Mouse (Mus musculus): ENCODE results near the gene Rabl3. TPM values are rescaled to one million over a fixed set of nuclear protein-coding genes. Genes with fewer than 3 reads are reported as not detected.

Gene Rabl3
- total RNA-seq, 1 experiment = 8.3 TPM

GRCm38 (mm10) chr16:37571554-37571953 is 31.9 kb downstream of the Rabl3 start:
- no peaks in the 10 kb centered on the region for H3K36me3 ChIP-seq (ENCODE audit: control insufficient read depth, insufficient read depth, low read length, poor library complexity, severe bottlenecking)
- H3K9me3 ChIP-seq (ENCODE audit: control insufficient read depth, insufficient read depth, low read depth, low read length) = no peaks in the 10 kb centered on the region
- H3K4me3 ChIP-seq (ENCODE audit: insufficient read depth in 1 of 2, low read depth in 1 of 2, low read length in 2 of 2, poor library complexity in 1 of 2, severe bottlenecking in 1 of 2) = no peak overlapping the region
- H3K4me1 ChIP-seq (ENCODE audit: control insufficient read depth in 2 of 2, insufficient read depth in 2 of 2, low read length in 2 of 2, poor library complexity in 1 of 2) = no peaks in the 10 kb centered on the region
- in situ Hi-C loops (cut with MboI; ENCODE audit: low sequenced_read_pairs in 2 of 2, unreplicated experiment in 2 of 2) = no loop called here
- DNase-seq (ENCODE audit: low read depth, low spot score) = no peak
- no peak overlapping the region for H3K9ac ChIP-seq (ENCODE audit: insufficient read depth, low read depth, low read length, poor library complexity, severe bottlenecking)
- H3K27ac ChIP-seq (ENCODE audit: insufficient read depth, low read depth, low read length, poor library complexity, severe bottlenecking) = no peak overlapping the region
- no peak for TF ChIP-seq CHD2 (IDR thresholded peaks at IDR 0.05; ENCODE audit: low read depth, low read length)
- TF ChIP-seq ZC3H11A (IDR thresholded peaks at IDR 0.05; ENCODE audit: borderline replicate concordance, low read depth, low read length) = no peak
- no peak for TF ChIP-seq HCFC1 (IDR thresholded peaks at IDR 0.05; ENCODE audit: borderline replicate concordance, insufficient read depth, low read length)
- no peak for TF ChIP-seq ZNF384 (IDR thresholded peaks at IDR 0.05; ENCODE audit: low read depth, low read length)
- no peak for TF ChIP-seq MAFK (IDR thresholded peaks at IDR 0.05; ENCODE audit: insufficient read depth, low read depth, low read length)

- no peaks in the 10 kb centered on the region for H3K4me1 ChIP-seq (ENCODE audit: control insufficient read depth in 2 of 2, insufficient read depth in 2 of 2, low read length in 2 of 2, poor library complexity in 1 of 2)
- no peaks in the 10 kb centered on the region for H3K9me3 ChIP-seq (ENCODE audit: control insufficient read depth, insufficient read depth, low read depth, low read length)
- in situ Hi-C loops (cut with MboI; ENCODE audit: low sequenced_read_pairs in 2 of 2, unreplicated experiment in 2 of 2) = no loop called here
- no peak overlapping the region for H3K9ac ChIP-seq (ENCODE audit: insufficient read depth, low read depth, low read length, poor library complexity, severe bottlenecking)
- DNase-seq (ENCODE audit: low read depth, low spot score) = no peak
- no peak for TF ChIP-seq CHD2 (IDR thresholded peaks at IDR 0.05; ENCODE audit: low read depth, low read length)
- no peak for TF ChIP-seq ZC3H11A (IDR thresholded peaks at IDR 0.05; ENCODE audit: borderline replicate concordance, low read depth, low read length)
- TF ChIP-seq ZNF384 (IDR thresholded peaks at IDR 0.05; ENCODE audit: low read depth, low read length) = no peak
- TF ChIP-seq MAFK (IDR thresholded peaks at IDR 0.05; ENCODE audit: insufficient read depth, low read depth, low read length) = no peak
- no peak for TF ChIP-seq HCFC1 (IDR thresholded peaks at IDR 0.05; ENCODE audit: borderline replicate concordance, insufficient read depth, low read length)
- no peak overlapping the region for H3K4me3 ChIP-seq (ENCODE audit: insufficient read depth in 1 of 2, low read depth in 1 of 2, low read length in 2 of 2, poor library complexity in 1 of 2, severe bottlenecking in 1 of 2)
- no peaks in the 10 kb centered on the region for H3K36me3 ChIP-seq (ENCODE audit: control insufficient read depth, insufficient read depth, low read length, poor library complexity, severe bottlenecking)
- H3K27ac ChIP-seq (ENCODE audit: insufficient read depth, low read depth, low read length, poor library complexity, severe bottlenecking) = no peak overlapping the region
Observed at GRCm38 (mm10) chr16:37572117-37572754, 32.6 kb downstream of the Rabl3 start.

DNA sequence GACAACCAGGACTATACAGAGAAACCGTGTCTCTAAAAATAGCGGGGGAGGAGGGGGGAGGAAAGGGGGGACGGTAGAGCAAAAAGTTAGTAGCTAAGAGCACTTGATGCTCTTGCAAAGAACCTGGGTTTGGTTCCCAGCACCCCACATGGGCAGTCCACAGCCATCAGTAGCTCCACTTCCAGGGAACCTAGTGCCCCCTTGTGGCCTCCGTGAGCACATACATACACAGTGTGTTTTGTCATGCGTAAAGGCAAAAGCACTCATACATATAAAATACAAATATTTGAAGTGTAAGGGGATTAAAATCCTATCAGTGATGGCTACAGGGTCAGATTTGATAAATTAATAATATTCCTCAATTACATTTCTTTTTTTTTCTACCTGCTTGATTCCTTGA is 33.4 kb downstream of the Rabl3 start:
- Histone ChIP-seq H3K9ac (ENCODE audit: insufficient read depth, low read depth, low read length, poor library complexity, severe bottlenecking) (no peak overlapping the region), H3K9me3 (ENCODE audit: control insufficient read depth, insufficient read depth, low read depth, low read length) (no peaks in the 10 kb centered on the region), H3K4me1 (ENCODE audit: control insufficient read depth in 2 of 2, insufficient read depth in 2 of 2, low read length in 2 of 2, poor library complexity in 1 of 2) (no peaks in the 10 kb centered on the region), H3K36me3 (ENCODE audit: control insufficient read depth, insufficient read depth, low read length, poor library complexity, severe bottlenecking) (no peaks in the 10 kb centered on the region), H3K4me3 (ENCODE audit: insufficient read depth in 1 of 2, low read depth in 1 of 2, low read length in 2 of 2, poor library complexity in 1 of 2, severe bottlenecking in 1 of 2) (no peak overlapping the region), H3K27ac (ENCODE audit: insufficient read depth, low read depth, low read length, poor library complexity, severe bottlenecking) (no peak overlapping the region)
- TF ChIP-seq CHD2 (IDR thresholded peaks at IDR 0.05; ENCODE audit: low read depth, low read length) = no peak
- in situ Hi-C loops (cut with MboI; ENCODE audit: low sequenced_read_pairs in 2 of 2, unreplicated experiment in 2 of 2) = no loop called here
- peak; percentile 17 for DNase-seq (ENCODE audit: low read depth, low spot score)

GRCm38 (mm10) chr16:37575325-37575724 is 35.6 kb downstream of the Rabl3 start:
- no peak overlapping the region for H3K27ac ChIP-seq (ENCODE audit: insufficient read depth, low read depth, low read length, poor library complexity, severe bottlenecking)
- no peaks in the 10 kb centered on the region for H3K9me3 ChIP-seq (ENCODE audit: control insufficient read depth, insufficient read depth, low read depth, low read length)
- DNase-seq (ENCODE audit: low read depth, low spot score) = no peak
- TF ChIP-seq ZC3H11A (IDR thresholded peaks at IDR 0.05; ENCODE audit: borderline replicate concordance, low read depth, low read length) = no peak
- no peak for TF ChIP-seq MAFK (IDR thresholded peaks at IDR 0.05; ENCODE audit: insufficient read depth, low read depth, low read length)
- no peak for TF ChIP-seq CHD2 (IDR thresholded peaks at IDR 0.05; ENCODE audit: low read depth, low read length)
- TF ChIP-seq ZNF384 (IDR thresholded peaks at IDR 0.05; ENCODE audit: low read depth, low read length) = no peak
- no peak for TF ChIP-seq HCFC1 (IDR thresholded peaks at IDR 0.05; ENCODE audit: borderline replicate concordance, insufficient read depth, low read length)
- no peaks in the 10 kb centered on the region for H3K36me3 ChIP-seq (ENCODE audit: control insufficient read depth, insufficient read depth, low read length, poor library complexity, severe bottlenecking)
- H3K9ac ChIP-seq (ENCODE audit: insufficient read depth, low read depth, low read length, poor library complexity, severe bottlenecking) = no peak overlapping the region
- no peak overlapping the region for H3K4me3 ChIP-seq (ENCODE audit: insufficient read depth in 1 of 2, low read depth in 1 of 2, low read length in 2 of 2, poor library complexity in 1 of 2, severe bottlenecking in 1 of 2)
- H3K4me1 ChIP-seq (ENCODE audit: control insufficient read depth in 2 of 2, insufficient read depth in 2 of 2, low read length in 2 of 2, poor library complexity in 1 of 2) = no peaks in the 10 kb centered on the region
- in situ Hi-C loops (cut with MboI; ENCODE audit: low sequenced_read_pairs in 2 of 2, unreplicated experiment in 2 of 2) = no loop called here

- in situ Hi-C loops (cut with MboI; ENCODE audit: low sequenced_read_pairs in 2 of 2, unreplicated experiment in 2 of 2) = no loop called here
- no peaks in the 10 kb centered on the region for H3K9me3 ChIP-seq (ENCODE audit: control insufficient read depth, insufficient read depth, low read depth, low read length)
Observed at GRCm38 (mm10) chr16:37579591-37579990, 39.9 kb downstream of the Rabl3 start.

More at GRCm38 (mm10) chr16:37579591-37579990, 39.9 kb downstream of the Rabl3 start:
- no peak for DNase-seq (ENCODE audit: low read depth, low spot score)
- H3K27ac ChIP-seq (ENCODE audit: insufficient read depth, low read depth, low read length, poor library complexity, severe bottlenecking) = no peak overlapping the region
- no peak overlapping the region for H3K9ac ChIP-seq (ENCODE audit: insufficient read depth, low read depth, low read length, poor library complexity, severe bottlenecking)
- TF ChIP-seq HCFC1 (IDR thresholded peaks at IDR 0.05; ENCODE audit: borderline replicate concordance, insufficient read depth, low read length) (no peak), CHD2 (IDR thresholded peaks at IDR 0.05; ENCODE audit: low read depth, low read length) (no peak), ZNF384 (IDR thresholded peaks at IDR 0.05; ENCODE audit: low read depth, low read length) (no peak), MAFK (IDR thresholded peaks at IDR 0.05; ENCODE audit: insufficient read depth, low read depth, low read length) (no peak), ZC3H11A (IDR thresholded peaks at IDR 0.05; ENCODE audit: borderline replicate concordance, low read depth, low read length) (no peak)
- no peak overlapping the region for H3K4me3 ChIP-seq (ENCODE audit: insufficient read depth in 1 of 2, low read depth in 1 of 2, low read length in 2 of 2, poor library complexity in 1 of 2, severe bottlenecking in 1 of 2)
- H3K4me1 ChIP-seq (ENCODE audit: control insufficient read depth in 2 of 2, insufficient read depth in 2 of 2, low read length in 2 of 2, poor library complexity in 1 of 2) = no peaks in the 10 kb centered on the region
- H3K36me3 ChIP-seq (ENCODE audit: control insufficient read depth, insufficient read depth, low read length, poor library complexity, severe bottlenecking) = no peaks in the 10 kb centered on the region

Data from ES-E14 (cell line).